19 mouse cellular contexts compared by ENCODE assay signal in the genomic region with DNA sequence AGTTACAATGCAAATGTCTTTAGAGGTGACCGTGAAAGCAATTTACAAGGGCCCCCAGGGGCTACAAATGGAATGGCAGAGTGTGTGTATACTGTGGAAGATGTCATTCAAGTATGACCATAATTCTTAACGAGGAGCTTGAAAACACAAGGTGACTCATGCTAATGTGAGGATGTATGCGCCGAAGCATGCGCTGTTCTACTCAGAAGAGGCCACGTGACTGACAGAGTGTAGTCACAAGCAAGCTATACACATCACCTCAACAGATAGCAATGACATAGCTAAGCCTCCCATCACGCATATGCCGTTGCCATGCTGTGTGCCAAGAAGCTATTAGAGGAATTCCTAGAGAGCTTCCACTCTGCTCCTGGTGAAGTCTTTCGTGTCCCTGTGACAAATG. TPM values are rescaled to one million over a fixed set of nuclear protein-coding genes. Genes with fewer than 3 reads are reported as not detected.
A peak's percentile ranks its signal among the peaks of the same experiment; 100 is the strongest.
DNase-seq lines count a peak whose midpoint lies in the region; ATAC-seq lines count a peak whose summit lies in the region.
"Had no signal": no experiment of that assay in that cellular context is flagged by ENCODE, and none has a peak within 500 bp of the region (broad histone marks: within the 10 kb centered on the region; RNA-seq: fewer than 3 reads in every experiment).

No protein-coding gene starts in this region.

- no peak overlapping the region for H3K4me2 ChIP-seq in hindbrain, embryonic 13.5 days
- no peak overlapping the region for H3K4me2 ChIP-seq in hindbrain, embryonic 14.5 days (replicated peaks)
- no peak overlapping the region for H3K4me2 ChIP-seq in neural tube, embryonic 14.5 days (ENCODE audit: low read depth, low read length)
- H3K4me2 ChIP-seq in neural tube, embryonic 15.5 days: no peak overlapping the region
- H3K4me2 ChIP-seq: embryonic facial prominence, embryonic 15.5 days; heart, embryonic 12.5 days had no signal

- no peak for DNase-seq in hindbrain, embryonic 14.5 days (ENCODE audit: low spot score)
- peak; percentile 25 for DNase-seq in kidney, adult 11 months
- DNase-seq in kidney, adult 9 months: no peak
- no peak for DNase-seq in lung, postnatal 36 days
- DNase-seq: adrenal gland, postnatal 10 days; cerebellum, adult 11 months; cerebellum, adult 8-10 months; cerebellum, postnatal 14 days; embryo, embryonic 11 days; gastrocnemius, adult 2 months; gastrocnemius, postnatal 25 days had no signal

- H3K4me3 ChIP-seq in hindbrain, embryonic 13.5 days: no peak overlapping the region
- H3K4me3 ChIP-seq in hindbrain, embryonic 14.5 days (replicated peaks; ENCODE audit: low read length): no peak overlapping the region
- H3K4me3 ChIP-seq in neural tube, embryonic 14.5 days (ENCODE audit: low read depth, low read length): no peak overlapping the region
- no peak overlapping the region for H3K4me3 ChIP-seq in neural tube, embryonic 15.5 days (replicated peaks)
- H3K4me3 ChIP-seq: embryonic facial prominence, embryonic 15.5 days; erythroblast, embryonic 14.5 days; forebrain, embryonic 10.5 days; gastrocnemius, adult 2 months; heart, embryonic 12.5 days had no signal

- H3K27ac ChIP-seq in hindbrain, embryonic 13.5 days: no peak overlapping the region
- no peak overlapping the region for H3K27ac ChIP-seq in hindbrain, embryonic 14.5 days
- H3K27ac ChIP-seq in neural tube, embryonic 14.5 days (ENCODE audit: low read depth, low read length): no peak overlapping the region
- no peak overlapping the region for H3K27ac ChIP-seq in neural tube, embryonic 15.5 days (replicated peaks)
- H3K27ac ChIP-seq: embryonic facial prominence, embryonic 15.5 days; forebrain, embryonic 10.5 days; gastrocnemius, adult 2 months had no signal

- 73% methylated on average over 9 of the region's 9 CpGs for WGBS in hindbrain, embryonic 13.5 days
- WGBS in hindbrain, embryonic 14.5 days: 75% methylated on average over 9 of the region's 9 CpGs
- WGBS in neural tube, embryonic 14.5 days: 70% methylated on average over 9 of the region's 9 CpGs
- WGBS in neural tube, embryonic 15.5 days: 71% methylated on average over 9 of the region's 9 CpGs

- H3K9ac ChIP-seq in hindbrain, embryonic 13.5 days: no peak overlapping the region
- H3K9ac ChIP-seq in hindbrain, embryonic 14.5 days: no peak overlapping the region
- no peak overlapping the region for H3K9ac ChIP-seq in neural tube, embryonic 14.5 days (replicated peaks; ENCODE audit: low read depth, low read length)
- no peak overlapping the region for H3K9ac ChIP-seq in neural tube, embryonic 15.5 days (replicated peaks)
- H3K9ac ChIP-seq: embryonic facial prominence, embryonic 15.5 days; heart, embryonic 12.5 days had no signal

- ATAC-seq in hindbrain, embryonic 13.5 days (ENCODE audit: low FRiP score): 0 out of 2 replicates have a peak, but pooled peaks have one; percentile 65
- no peak for ATAC-seq in hindbrain, embryonic 14.5 days (ENCODE audit: low FRiP score)
- peak; percentile 54; the same call in 1 of the 2 replicates for ATAC-seq in neural tube, embryonic 14.5 days (ENCODE audit: low read depth)
- ATAC-seq in neural tube, embryonic 15.5 days (ENCODE audit: low FRiP score): no peak
- ATAC-seq: forebrain, embryonic 14.5 days had no signal

- no peaks in the 10 kb centered on the region for H3K9me3 ChIP-seq in hindbrain, embryonic 13.5 days
- no peaks in the 10 kb centered on the region for H3K9me3 ChIP-seq in hindbrain, embryonic 14.5 days (ENCODE audit: control insufficient read depth, low read length)
- H3K9me3 ChIP-seq in neural tube, embryonic 14.5 days (ENCODE audit: control insufficient read depth, low read length): no peaks in the 10 kb centered on the region
- H3K9me3 ChIP-seq in neural tube, embryonic 15.5 days (replicated peaks): no peaks in the 10 kb centered on the region
- H3K9me3 ChIP-seq: embryonic facial prominence, embryonic 15.5 days; forebrain, embryonic 10.5 days; heart, embryonic 12.5 days had no signal

- H3K4me1 ChIP-seq in hindbrain, embryonic 13.5 days (replicated peaks): no peaks in the 10 kb centered on the region
- H3K4me1 ChIP-seq in hindbrain, embryonic 14.5 days (replicated peaks; ENCODE audit: control insufficient read depth, insufficient read depth, low read length): no peaks in the 10 kb centered on the region
- no peaks in the 10 kb centered on the region for H3K4me1 ChIP-seq in neural tube, embryonic 14.5 days (ENCODE audit: control insufficient read depth, insufficient read depth, low read length)
- no peaks in the 10 kb centered on the region; the same call in 1 of the 2 replicates for H3K4me1 ChIP-seq in neural tube, embryonic 15.5 days
- H3K4me1 ChIP-seq: forebrain, embryonic 10.5 days had no signal

- no peaks in the 10 kb centered on the region; the same call in 1 of the 2 replicates for H3K27me3 ChIP-seq in hindbrain, embryonic 13.5 days
- H3K27me3 ChIP-seq in hindbrain, embryonic 14.5 days (ENCODE audit: control insufficient read depth, insufficient read depth, low read length): no peaks in the 10 kb centered on the region
- no peaks in the 10 kb centered on the region for H3K27me3 ChIP-seq in neural tube, embryonic 14.5 days (ENCODE audit: control insufficient read depth, insufficient read depth, low read length)
- no peaks in the 10 kb centered on the region for H3K27me3 ChIP-seq in neural tube, embryonic 15.5 days (replicated peaks)
- H3K27me3 ChIP-seq: embryonic facial prominence, embryonic 15.5 days; heart, embryonic 12.5 days had no signal

- H3K36me3 ChIP-seq in hindbrain, embryonic 13.5 days: no peaks in the 10 kb centered on the region
- no peaks in the 10 kb centered on the region for H3K36me3 ChIP-seq in hindbrain, embryonic 14.5 days (replicated peaks; ENCODE audit: control insufficient read depth, insufficient read depth)
- H3K36me3 ChIP-seq in neural tube, embryonic 14.5 days (ENCODE audit: control insufficient read depth, insufficient read depth, low read length): no peaks in the 10 kb centered on the region
- no peaks in the 10 kb centered on the region for H3K36me3 ChIP-seq in neural tube, embryonic 15.5 days
- H3K36me3 ChIP-seq: embryonic facial prominence, embryonic 15.5 days; forebrain, embryonic 10.5 days; heart, embryonic 12.5 days had no signal

RNA-seq across cellular contexts. Expression of gene Lnx1, which starts 5.2 kb away (rescaled TPM):
- polyA plus RNA-seq in hindbrain, embryonic 13.5 days (2015; fragmentation: Nextera tagmentation; extraction: Ambion mirVana): 3.0 and 3.3 TPM in 2 replicates
- polyA plus RNA-seq in hindbrain, embryonic 14.5 days (2014; fragmentation: Nextera tagmentation; extraction: Ambion mirVana): 10.3 and 14.0 TPM in 2 replicates
- polyA plus RNA-seq in neural tube, embryonic 14.5 days (2014; fragmentation: Nextera tagmentation; extraction: Ambion mirVana): 7.7 and 12.6 TPM in 2 replicates
- 11.9 and 13.8 TPM in 2 replicates for polyA plus RNA-seq in neural tube, embryonic 15.5 days (2015; fragmentation: Nextera tagmentation; extraction: Ambion mirVana)
- polyA plus RNA-seq: erythroblast, embryonic 14.5 days had no signal

Comparison
In these comparisons a context has a peak if more than half of its experiments do, and no peak if none do; other contexts are left out.
1. ATAC-seq: peak in hindbrain, embryonic 13.5 days (single experiment) and neural tube, embryonic 14.5 days (single experiment); none in hindbrain, embryonic 14.5 days (single experiment) and neural tube, embryonic 15.5 days (single experiment).